Mouse (Mus musculus): Measurements from ENCODE around the gene Ppp1r26. TPM values are rescaled to one million over a fixed set of nuclear protein-coding genes. Genes with fewer than 3 reads are reported as not detected.

The Ppp1r26 gene
- polyA plus RNA-seq, 1 experiment from 2014 or later, result 5.0 TPM

- no peak overlapping the region for H3K4me2 ChIP-seq (ENCODE audit: low read depth)
- ATAC-seq (ENCODE audit: insufficient read depth, low FRiP score, low TSS enrichment) (no peak), DNase-seq (ENCODE audit: low spot score) (no peak)
- no peak overlapping the region for H3K27ac ChIP-seq (ENCODE audit: low read depth, low read length)
- H3K9ac ChIP-seq (ENCODE audit: low read length), result no peak overlapping the region
- no peak overlapping the region for H3K4me3 ChIP-seq (ENCODE audit: low read depth, low read length)
- WGBS, result 95% methylated on average over 6 of the region's 6 CpGs
- no peaks in the 10 kb centered on the region for H3K27me3 ChIP-seq (ENCODE audit: control insufficient read depth, insufficient read depth, low read length)
- no peaks in the 10 kb centered on the region for H3K9me3 ChIP-seq (ENCODE audit: control insufficient read depth, low read length)
- H3K4me1 ChIP-seq (ENCODE audit: control insufficient read depth, insufficient read depth, low read length), result no peaks in the 10 kb centered on the region
- H3K36me3 ChIP-seq (ENCODE audit: control insufficient read depth, insufficient read depth, low read length), result no peaks in the 10 kb centered on the region; the same call in none of the 2 replicates
These were observed 6.9 kb downstream of the Ppp1r26 start for GRCm38 (mm10) chr2:28453539-28453938.

DNA sequence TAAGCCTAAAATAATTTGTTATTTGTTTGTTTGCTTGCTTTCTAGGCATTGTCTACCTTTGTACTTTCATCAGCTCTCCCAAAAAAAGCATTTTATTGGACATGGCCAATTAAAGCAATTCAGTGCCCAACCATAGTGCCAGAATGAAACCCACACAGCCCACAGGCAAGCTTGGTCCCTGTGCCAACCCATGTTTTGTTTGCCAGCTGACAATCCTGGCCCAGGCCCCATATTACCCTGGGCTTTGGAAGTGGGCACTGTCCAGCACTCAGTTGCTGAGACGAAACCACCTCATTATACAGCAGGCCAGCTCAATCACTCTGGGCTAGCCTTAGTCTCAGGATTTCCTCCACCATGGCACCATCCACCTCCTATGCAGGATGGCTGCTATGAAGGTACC lies 10.0 kb downstream of the Ppp1r26 start:
- Histone ChIP-seq H3K9ac (ENCODE audit: low read length) (no peak overlapping the region; the same call in 1 of the 2 replicates), H3K4me2 (ENCODE audit: low read depth) (no peak overlapping the region), H3K36me3 (ENCODE audit: control insufficient read depth, insufficient read depth, low read length) (no peaks in the 10 kb centered on the region; the same call in none of the 2 replicates), H3K27ac (ENCODE audit: low read depth, low read length) (no peak overlapping the region), H3K4me1 (ENCODE audit: control insufficient read depth, insufficient read depth, low read length) (no peaks in the 10 kb centered on the region), H3K27me3 (ENCODE audit: control insufficient read depth, insufficient read depth, low read length) (no peaks in the 10 kb centered on the region), H3K9me3 (ENCODE audit: control insufficient read depth, low read length) (no peaks in the 10 kb centered on the region), H3K4me3 (ENCODE audit: low read depth, low read length) (no peak overlapping the region)
- no peak for ATAC-seq (ENCODE audit: insufficient read depth, low FRiP score, low TSS enrichment)
- no peak for DNase-seq (ENCODE audit: low spot score)
- WGBS, result 88% methylated on average over 1 of the region's 1 CpGs

DNA sequence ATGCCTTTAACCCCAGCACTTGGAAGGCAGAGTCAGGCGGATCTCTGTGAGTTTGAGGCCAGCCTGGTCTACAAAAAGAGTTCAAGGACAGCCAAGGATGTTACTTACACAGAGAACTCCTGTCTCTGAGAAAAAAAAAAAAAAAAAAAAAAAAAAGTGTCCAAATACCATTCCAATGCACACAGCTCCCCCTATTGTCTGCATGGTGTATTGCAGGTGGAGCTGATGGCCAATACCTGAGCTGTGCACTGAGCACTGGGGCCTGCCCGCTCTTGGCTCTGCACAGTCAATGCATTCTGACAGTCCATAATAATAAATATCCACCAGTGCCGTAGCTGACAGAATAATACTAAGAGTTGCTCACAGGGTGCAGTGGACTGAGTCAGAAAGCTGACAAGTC lies 17.3 kb downstream of the Ppp1r26 start:
- no peaks in the 10 kb centered on the region for H3K27me3 ChIP-seq (ENCODE audit: control insufficient read depth, insufficient read depth, low read length)
- no peak overlapping the region for H3K4me2 ChIP-seq (ENCODE audit: low read depth)
- 33% methylated on average over 3 of the region's 3 CpGs for WGBS
- H3K4me1 ChIP-seq (ENCODE audit: control insufficient read depth, insufficient read depth, low read length), result peaks cover 6% of the 10 kb centered on the region; the same call in 1 of the 2 replicates
- ATAC-seq (ENCODE audit: insufficient read depth, low FRiP score, low TSS enrichment) (no peak), DNase-seq (ENCODE audit: low spot score) (peak; percentile 54)
- H3K9ac ChIP-seq (ENCODE audit: low read length), result no peak overlapping the region
- no peaks in the 10 kb centered on the region for H3K36me3 ChIP-seq (ENCODE audit: control insufficient read depth, insufficient read depth, low read length)
- no peak overlapping the region for H3K4me3 ChIP-seq (ENCODE audit: low read depth, low read length)
- H3K27ac ChIP-seq (ENCODE audit: low read depth, low read length), result no peak overlapping the region
- H3K9me3 ChIP-seq (ENCODE audit: control insufficient read depth, low read length), result no peaks in the 10 kb centered on the region

GRCm38 (mm10) chr2:28464919-28465318 lies 18.3 kb downstream of the Ppp1r26 start:
- no peak overlapping the region for H3K27ac ChIP-seq (ENCODE audit: low read depth, low read length)
- no peaks in the 10 kb centered on the region for H3K9me3 ChIP-seq (ENCODE audit: control insufficient read depth, low read length)
- no peak overlapping the region for H3K4me3 ChIP-seq (ENCODE audit: low read depth, low read length)
- ATAC-seq (ENCODE audit: insufficient read depth, low FRiP score, low TSS enrichment) (no peak), DNase-seq (ENCODE audit: low spot score) (peak; percentile 9)
- no peak overlapping the region for H3K4me2 ChIP-seq (ENCODE audit: low read depth)
- peaks cover 7% of the 10 kb centered on the region; the same call in 1 of the 2 replicates for H3K4me1 ChIP-seq (ENCODE audit: control insufficient read depth, insufficient read depth, low read length)
- WGBS, result 77% methylated on average over 9 of the region's 9 CpGs
- H3K36me3 ChIP-seq (ENCODE audit: control insufficient read depth, insufficient read depth, low read length), result peaks cover 5% of the 10 kb centered on the region
- no peak overlapping the region for H3K9ac ChIP-seq (ENCODE audit: low read length)
- H3K27me3 ChIP-seq (ENCODE audit: control insufficient read depth, insufficient read depth, low read length), result no peaks in the 10 kb centered on the region

GRCm38 (mm10) chr2:28465836-28466518 lies 19.4 kb downstream of the Ppp1r26 start, which contains the start of gene 1700007K13Rik:
TSS of gene 1700007K13Rik (minus strand) at chr2:28466332.
- no peaks in the 10 kb centered on the region for H3K27me3 ChIP-seq (ENCODE audit: control insufficient read depth, insufficient read depth, low read length)
- no peaks in the 10 kb centered on the region for H3K9me3 ChIP-seq (ENCODE audit: control insufficient read depth, low read length)
- peak within 1 kb of the TSS; percentile 49 for H3K4me2 ChIP-seq (ENCODE audit: low read depth)
- DNase-seq (ENCODE audit: low spot score), result peak; percentile 74
- peaks cover 10% of the 10 kb centered on the region for H3K36me3 ChIP-seq (ENCODE audit: control insufficient read depth, insufficient read depth, low read length)
- ATAC-seq (ENCODE audit: insufficient read depth, low FRiP score, low TSS enrichment), result peak; percentile 53; the same call in 1 of the 2 replicates
- peak within 1 kb of the TSS; percentile 47 for H3K9ac ChIP-seq (ENCODE audit: low read length)
- H3K27ac ChIP-seq (ENCODE audit: low read depth, low read length), result no peak within 1 kb of the TSS
- peaks cover 7% of the 10 kb centered on the region; the same call in 1 of the 2 replicates for H3K4me1 ChIP-seq (ENCODE audit: control insufficient read depth, insufficient read depth, low read length)
- 4% methylated on average over 25 of the region's 25 CpGs for WGBS
- H3K4me3 ChIP-seq (ENCODE audit: low read depth, low read length), result 0 out of 2 replicates have a peak within 1 kb of the TSS, but pooled peaks have one; percentile 6

DNA sequence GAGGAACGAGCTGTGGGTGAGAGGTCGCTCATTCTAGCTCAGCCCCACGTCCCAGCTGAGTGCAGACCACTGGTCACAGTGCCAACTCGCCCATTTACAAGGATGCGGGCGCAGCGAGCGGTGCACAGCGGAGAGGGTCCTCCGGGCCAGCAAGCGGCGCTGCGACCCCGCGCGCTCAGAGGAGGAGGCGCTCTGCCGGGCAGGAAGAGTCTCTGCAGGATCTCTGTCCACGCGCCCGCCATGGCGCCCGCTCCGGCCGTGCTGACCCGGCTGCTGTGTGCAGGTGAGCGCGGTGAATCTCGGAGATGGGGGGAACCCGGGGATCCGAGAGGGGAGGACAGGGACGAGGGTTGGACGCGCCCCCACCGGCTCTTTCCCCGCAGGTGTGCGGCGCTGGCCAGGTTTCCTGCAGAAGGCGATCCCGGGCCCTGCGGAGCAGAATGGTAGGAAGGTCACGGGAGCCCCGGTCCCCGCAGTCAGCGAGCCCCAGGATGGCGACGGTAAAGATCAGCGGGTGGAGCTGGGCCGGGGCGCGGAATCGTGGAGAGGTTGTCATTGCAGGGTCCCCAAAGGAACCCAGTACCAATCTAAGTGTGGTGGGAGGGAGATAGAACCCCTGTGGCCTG lies 21.4 kb downstream of the Ppp1r26 start, which contains the start of gene Mrps2:
Gene Mrps2, plus strand, starts transcription at position 207 of the 626 bp plus-strand sequence.
- Histone ChIP-seq H3K4me3 (ENCODE audit: low read depth, low read length) (peak within 1 kb of the TSS; percentile 94), H3K9me3 (ENCODE audit: control insufficient read depth, low read length) (no peaks in the 10 kb centered on the region), H3K9ac (ENCODE audit: low read length) (peak within 1 kb of the TSS; percentile 88), H3K27me3 (ENCODE audit: control insufficient read depth, insufficient read depth, low read length) (no peaks in the 10 kb centered on the region), H3K27ac (ENCODE audit: low read depth, low read length) (no peak within 1 kb of the TSS), H3K4me2 (ENCODE audit: low read depth) (peak within 1 kb of the TSS; percentile 83), H3K36me3 (ENCODE audit: control insufficient read depth, insufficient read depth, low read length) (peaks cover 17% of the 10 kb centered on the region), H3K4me1 (ENCODE audit: control insufficient read depth, insufficient read depth, low read length) (peaks cover 7% of the 10 kb centered on the region; the same call in 1 of the 2 replicates)
- ATAC-seq (ENCODE audit: insufficient read depth, low FRiP score, low TSS enrichment) (peak; percentile 85), DNase-seq (ENCODE audit: low spot score) (peak; percentile 93)
- WGBS, result under 1% methylated on average over 52 of the region's 52 CpGs

- H3K36me3 ChIP-seq (ENCODE audit: control insufficient read depth, insufficient read depth, low read length), result peaks cover 17% of the 10 kb centered on the region
- H3K9ac ChIP-seq (ENCODE audit: low read length), result peak overlapping the region; percentile 88
- WGBS, result 55% methylated on average over 18 of the region's 18 CpGs
- H3K4me2 ChIP-seq (ENCODE audit: low read depth), result peak overlapping the region; percentile 83
- peak overlapping the region; percentile 94 for H3K4me3 ChIP-seq (ENCODE audit: low read depth, low read length)
- H3K27me3 ChIP-seq (ENCODE audit: control insufficient read depth, insufficient read depth, low read length), result no peaks in the 10 kb centered on the region
- H3K9me3 ChIP-seq (ENCODE audit: control insufficient read depth, low read length), result no peaks in the 10 kb centered on the region
- H3K4me1 ChIP-seq (ENCODE audit: control insufficient read depth, insufficient read depth, low read length), result peaks cover 7% of the 10 kb centered on the region; the same call in 1 of the 2 replicates
- no peak overlapping the region for H3K27ac ChIP-seq (ENCODE audit: low read depth, low read length)
- DNase-seq (ENCODE audit: low spot score), result no peak
- no peak for ATAC-seq (ENCODE audit: insufficient read depth, low FRiP score, low TSS enrichment)
These were observed 22.1 kb downstream of the Ppp1r26 start for GRCm38 (mm10) chr2:28468486-28469225.

DNA sequence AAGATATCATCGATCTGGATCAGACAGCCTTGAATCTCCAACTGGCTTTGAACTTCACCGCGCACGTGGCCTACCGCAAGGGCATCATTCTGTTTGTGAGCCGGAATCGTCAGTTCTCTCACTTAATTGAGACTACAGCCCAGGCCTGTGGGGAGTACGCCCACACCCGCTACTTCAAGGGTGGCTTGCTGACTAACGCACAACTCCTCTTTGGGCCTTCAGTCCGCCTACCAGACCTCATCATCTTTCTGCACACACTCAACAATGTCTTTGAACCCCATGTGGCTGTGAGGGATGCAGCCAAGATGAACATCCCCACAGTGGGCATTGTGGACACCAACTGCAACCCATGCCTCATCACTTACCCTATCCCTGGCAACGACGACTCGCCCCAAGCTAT lies 22.9 kb downstream of the Ppp1r26 start:
- ATAC-seq (ENCODE audit: insufficient read depth, low FRiP score, low TSS enrichment), result no peak
- no peaks in the 10 kb centered on the region for H3K9me3 ChIP-seq (ENCODE audit: control insufficient read depth, low read length)
- H3K9ac ChIP-seq (ENCODE audit: low read length), result no peak overlapping the region
- no peak overlapping the region for H3K27ac ChIP-seq (ENCODE audit: low read depth, low read length)
- H3K4me2 ChIP-seq (ENCODE audit: low read depth), result no peak overlapping the region
- peak; percentile 3 for DNase-seq (ENCODE audit: low spot score)
- 93% methylated on average over 14 of the region's 14 CpGs for WGBS
- peaks cover 7% of the 10 kb centered on the region; the same call in 1 of the 2 replicates for H3K4me1 ChIP-seq (ENCODE audit: control insufficient read depth, insufficient read depth, low read length)
- no peaks in the 10 kb centered on the region for H3K27me3 ChIP-seq (ENCODE audit: control insufficient read depth, insufficient read depth, low read length)
- peaks cover 17% of the 10 kb centered on the region for H3K36me3 ChIP-seq (ENCODE audit: control insufficient read depth, insufficient read depth, low read length)
- H3K4me3 ChIP-seq (ENCODE audit: low read depth, low read length), result no peak overlapping the region
